Mouse (Mus musculus): ENCODE results near the gene Ap5z1. TPM values are rescaled to one million over a fixed set of nuclear protein-coding genes. Genes with fewer than 3 reads are reported as not detected.

Gene Ap5z1
- polyA plus RNA-seq (2012; rRNA removed), result 3.9 and 5.6 TPM in 2 replicates

DNA sequence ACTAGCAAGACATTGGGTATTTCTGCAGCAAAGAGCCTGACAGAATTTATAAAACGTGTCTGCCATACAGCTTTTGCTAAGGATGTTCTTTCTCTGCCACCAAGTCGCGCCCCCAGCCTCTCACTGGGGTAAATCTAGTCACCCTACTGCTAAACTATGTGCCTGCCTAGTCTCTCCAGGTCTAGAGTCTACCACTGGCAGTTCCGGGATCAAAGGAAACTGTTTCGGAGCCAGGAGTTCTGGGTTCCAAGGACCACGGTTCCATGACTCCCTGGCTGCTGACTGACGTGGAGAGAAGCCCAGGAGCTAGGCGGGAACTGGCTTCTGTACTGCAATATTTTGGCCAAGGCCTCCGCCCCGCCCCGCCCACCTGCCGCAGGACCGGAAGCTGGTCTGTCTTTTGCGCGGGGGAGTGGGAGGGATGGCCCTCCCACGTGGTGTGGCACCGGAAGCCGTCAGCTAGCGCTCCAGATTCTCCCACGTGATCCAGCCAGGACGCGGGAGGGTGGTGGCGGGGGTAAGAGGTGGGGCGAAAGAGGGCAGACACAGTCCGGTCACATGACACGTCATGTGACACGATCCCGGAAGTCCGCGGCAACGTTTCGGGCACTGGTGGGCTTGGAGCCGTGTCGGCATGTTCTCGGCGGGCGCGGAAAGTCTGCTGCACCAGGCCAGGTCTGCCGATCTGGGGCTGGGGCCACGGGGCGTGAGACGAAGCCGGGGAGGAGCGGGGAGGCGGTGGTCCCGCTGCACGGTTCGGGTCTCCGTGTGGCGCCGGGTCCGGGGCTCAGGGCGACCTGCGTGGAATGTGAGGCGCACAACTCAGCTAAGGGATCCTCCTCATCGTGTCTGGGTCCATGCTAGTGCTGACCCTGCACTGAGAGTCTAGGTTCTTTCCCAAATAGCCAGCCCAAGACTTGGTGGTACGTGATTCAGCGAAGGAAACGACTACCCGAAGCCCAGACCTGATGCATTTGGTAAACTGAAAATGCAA, at the start of gene Ap5z1:
Gene Ap5z1 (plus strand): TSS at position 484 of the 994 bp plus-strand sequence.

Other genes starting within 250 kb of the Ap5z1 start
- gene Foxk1, start 62.4 kb upstream of the Ap5z1 start, polyA plus RNA-seq (2012; rRNA removed), result 2.3 and 2.5 TPM in 2 replicates
- 0.01 TPM in 1 of 2 replicates, not detected in the other for gene Papolb, start 66.1 kb downstream of the Ap5z1 start, polyA plus RNA-seq (2012; rRNA removed)
- gene Radil, start 87.2 kb downstream of the Ap5z1 start, polyA plus RNA-seq (2012; rRNA removed), result 0.05 and 0.08 TPM in 2 replicates
- gene Mmd2, start 144.9 kb downstream of the Ap5z1 start, polyA plus RNA-seq (2012; rRNA removed), result 5.5 and 7.3 TPM in 2 replicates
- 18.4 and 21.9 TPM in 2 replicates for gene Wipi2, start 163.8 kb downstream of the Ap5z1 start, polyA plus RNA-seq (2012; rRNA removed)
- 0.06 and 0.11 TPM in 2 replicates for gene Slc29a4, start 228.6 kb downstream of the Ap5z1 start, polyA plus RNA-seq (2012; rRNA removed)